8 mouse cellular contexts compared by ENCODE assay signal in the genomic region with DNA sequence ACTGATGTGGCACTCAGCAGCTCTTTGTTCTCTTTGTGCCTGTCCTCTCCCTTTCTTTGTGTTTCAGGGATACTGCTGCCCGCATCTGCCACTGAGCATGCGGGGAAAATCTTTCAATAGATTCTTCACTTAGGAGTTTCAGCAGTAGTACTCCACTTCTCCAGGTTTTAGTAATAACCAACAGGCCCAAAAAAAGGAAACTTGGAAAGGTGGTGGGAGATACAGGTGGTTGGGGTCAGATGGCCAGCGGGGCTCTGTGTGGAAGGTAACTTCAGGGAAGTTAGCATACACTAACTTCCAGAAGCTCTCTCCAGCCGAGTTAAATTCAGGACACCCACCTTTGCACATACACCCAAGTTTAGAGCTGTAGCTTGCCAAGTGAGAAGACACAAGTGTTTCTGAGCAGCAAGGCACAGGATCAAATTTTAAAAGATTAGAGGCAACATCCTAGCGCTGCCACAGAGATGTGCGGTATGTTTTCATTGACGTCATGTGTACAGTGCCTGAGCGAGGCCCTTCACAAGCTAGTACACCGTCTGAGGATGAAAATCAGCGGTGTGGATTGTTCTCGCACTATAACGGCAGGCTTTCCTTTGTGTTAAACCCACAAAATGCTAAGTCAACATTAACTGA. TPM values are rescaled to one million over a fixed set of nuclear protein-coding genes. Genes with fewer than 3 reads are reported as not detected.
DNase-seq lines count a peak whose midpoint lies in the region; ATAC-seq and TF ChIP-seq lines count a peak whose summit lies in the region.

No protein-coding gene starts in this region.

- no peak for ATAC-seq in cerebellum, adult (ENCODE audit: insufficient number of reproducible peaks, low FRiP score, low TSS enrichment)
- no peak; the same call in 1 of the 2 replicates for ATAC-seq in forebrain, postnatal 0 days
- no peak for ATAC-seq in midbrain, embryonic 15.5 days (replicated peaks)
- no peak for ATAC-seq in activated CD4-positive, CD25-positive, alpha-beta regulatory T cell, adult 4 months

- DNase-seq in cerebellum, adult 11 months = peak; percentile 13
- peak; percentile 93 for DNase-seq in brain, embryonic 14.5 days (ENCODE audit: low read depth)
- DNase-seq in forebrain, postnatal 0 days = peak; percentile 85
- DNase-seq in spleen, postnatal 10 days (ENCODE audit: low spot score in 2 of 2) = no peak
- no peak for DNase-seq in gastrocnemius, postnatal 36 days

- intact Hi-C loops in gastrocnemius, postnatal 36 days (cut with DNase I) = no loop called here

- peak overlapping the region; percentile 98 for H3K9ac ChIP-seq in forebrain, postnatal 0 days
- no peak overlapping the region; the same call in 1 of the 2 replicates for H3K9ac ChIP-seq in midbrain, embryonic 15.5 days

- no peak for TF ChIP-seq POLR2A in brain, embryonic 14.5 days (IDR thresholded peaks at IDR 0.05; ENCODE audit: borderline replicate concordance, extremely low read depth, insufficient read depth, insufficient read length, poor library complexity, severe bottlenecking)

- peak overlapping the region; percentile 95 for H3K27ac ChIP-seq in forebrain, postnatal 0 days (ENCODE audit: low read depth, low read length)
- peak overlapping the region; percentile 65 for H3K27ac ChIP-seq in midbrain, embryonic 15.5 days

- no peak for TF ChIP-seq CTCF in brain, embryonic 14.5 days (IDR thresholded peaks at IDR 0.05; ENCODE audit: borderline replicate concordance, extremely low read depth, insufficient read depth, insufficient read length)
- no peak for TF ChIP-seq CTCF in forebrain, postnatal 0 days (IDR thresholded peaks at IDR 0.05; ENCODE audit: low read depth)

- H3K4me2 ChIP-seq in forebrain, postnatal 0 days (ENCODE audit: low read depth) = peak overlapping the region; percentile 76
- peak overlapping the region; percentile 67 for H3K4me2 ChIP-seq in midbrain, embryonic 15.5 days

- peaks cover 24% of the 10 kb centered on the region; the same call in 1 of the 2 replicates for H3K4me1 ChIP-seq in forebrain, postnatal 0 days (ENCODE audit: insufficient read depth)
- peaks cover 41% of the 10 kb centered on the region for H3K4me1 ChIP-seq in midbrain, embryonic 15.5 days

- peak overlapping the region; percentile 68 for H3K4me3 ChIP-seq in forebrain, postnatal 0 days (ENCODE audit: low read depth, low read length)
- peak overlapping the region; percentile 24 for H3K4me3 ChIP-seq in midbrain, embryonic 15.5 days

- WGBS in forebrain, postnatal 0 days = 11% methylated on average over 12 of the region's 12 CpGs
- WGBS in midbrain, embryonic 15.5 days = 23% methylated on average over 12 of the region's 12 CpGs

- no peaks in the 10 kb centered on the region for H3K27me3 ChIP-seq in forebrain, postnatal 0 days (ENCODE audit: insufficient read depth, low read length)
- no peaks in the 10 kb centered on the region for H3K27me3 ChIP-seq in midbrain, embryonic 15.5 days (replicated peaks)

- no peaks in the 10 kb centered on the region for H3K9me3 ChIP-seq in forebrain, postnatal 0 days (ENCODE audit: low read length)
- no peaks in the 10 kb centered on the region for H3K9me3 ChIP-seq in midbrain, embryonic 15.5 days

- no peaks in the 10 kb centered on the region for H3K36me3 ChIP-seq in forebrain, postnatal 0 days (ENCODE audit: insufficient read depth)
- no peaks in the 10 kb centered on the region for H3K36me3 ChIP-seq in midbrain, embryonic 15.5 days (replicated peaks)

RNA-seq across cellular contexts. Expression of a gene that starts 1.3 kb away (rescaled TPM):
- polyA plus RNA-seq in brain, embryonic 14.5 days (2012; rRNA removed) = 73.9 and 93.0 TPM in 2 replicates
- 100 and 104 TPM in 2 replicates for total RNA-seq in forebrain, postnatal 0 days (2014; rRNA removed)
- 42.6 and 44.2 TPM in 2 replicates for polyA plus RNA-seq in forebrain, postnatal 0 days (2015; fragmentation: Nextera tagmentation; extraction: Ambion mirVana)
- 21.7 TPM in 2 replicates for polyA plus RNA-seq in midbrain, embryonic 15.5 days (2015; fragmentation: Nextera tagmentation; extraction: Ambion mirVana)
- total RNA-seq in gastrocnemius, postnatal 36 days (2021) = under 1 TPM in 1 of 2 experiments, not detected in 1; 0.15 TPM
- 10 to 100 TPM; 12.7 to 17.2 TPM for polyA plus RNA-seq in activated CD4-positive, CD25-positive, alpha-beta regulatory T cell, adult 4 months (2017; shearing (Covaris generic))

Comparison
In these comparisons a context has a peak if more than half of its experiments do, and no peak if none do; other contexts are left out.
1. DNase-seq: peak in cerebellum, adult 11 months (single experiment), brain, embryonic 14.5 days (single experiment) and forebrain, postnatal 0 days (single experiment); none in spleen, postnatal 10 days (0 of 2) and gastrocnemius, postnatal 36 days (0 of 2).